Mouse (Mus musculus) liver, embryonic 13.5 days (tissue): ENCODE measurements around the gene Cacna1g. TPM values are rescaled to one million over a fixed set of nuclear protein-coding genes. Genes with fewer than 3 reads are reported as not detected.

Experiments used
- ATAC-seq: fragments of 200-750 bp; cut with Nextera tagmentation; 2 replicates; pipeline ENCODE4 v1.8.0; 2017; ENCODE audit warnings: low read depth, mild to moderate bottlenecking, moderate number of reproducible peaks, moderate library complexity
- DNase-seq: peaks from one replicate; pipeline ENCODE4 v3.0.0; 2022
- H3K27ac ChIP-seq: fragments of 300-500 bp; sonication (generic); 2 replicates; pipeline ENCODE4 v1.5.1; 2015; ENCODE audit warnings: moderate library complexity, mild to moderate bottlenecking, inconsistent platforms
- H3K27me3 ChIP-seq: fragments of 300-500 bp; sonication (generic); 2 replicates; pipeline ENCODE4 v1.6.1; 2015; ENCODE audit warnings: mild to moderate bottlenecking, inconsistent platforms
- H3K36me3 ChIP-seq: fragments of 300-500 bp; sonication (generic); 2 replicates; pipeline ENCODE4 v1.6.1; 2015; ENCODE audit warnings: mild to moderate bottlenecking, inconsistent platforms
- H3K4me1 ChIP-seq: fragments of 300-500 bp; sonication (generic); replicated peaks from 2 replicates; pipeline ENCODE4 v1.6.1; 2015; ENCODE audit warnings: inconsistent platforms
- H3K4me2 ChIP-seq: fragments of 300-500 bp; sonication (generic); 2 replicates; pipeline ENCODE4 v1.6.1; 2015; ENCODE audit warnings: inconsistent platforms, mild to moderate bottlenecking, moderate library complexity
- H3K4me3 ChIP-seq: fragments of 300-500 bp; sonication (generic); replicated peaks from 2 replicates; pipeline ENCODE4 v1.5.1; 2015; ENCODE audit warnings: mild to moderate bottlenecking, inconsistent platforms
- H3K9ac ChIP-seq: fragments of 300-500 bp; sonication (generic); 2 replicates; pipeline ENCODE4 v1.6.1; 2015; ENCODE audit warnings: mild to moderate bottlenecking, inconsistent platforms
- H3K9me3 ChIP-seq: fragments of 300-500 bp; sonication (generic); replicated peaks from 2 replicates; pipeline ENCODE4 v1.6.1; 2016; ENCODE audit warnings: inconsistent platforms
- WGBS: fragments of 180-500 bp; shearing (Covaris S2); methylation state at CpG from one replicate; pipeline ENCODE4 v1.1.7; 2015; ENCODE audit not compliant: insufficient replicate concordance; 5-methylcytosine and 5-hydroxymethylcytosine counted together
- polyA plus RNA-seq: library from polyadenylated mRNA; unstranded; fragments of >200 nt; fragmentation: Nextera tagmentation; extraction: Ambion mirVana; gene quantifications from 2 replicates; pipeline ENCODE4 v1.2.1, GENCODE M21; 2015

Gene Cacna1g
- polyA plus RNA-seq, 1 experiment from 2014 or later: 1.8 TPM

GRCm38 (mm10) chr11:94445300-94445699 is 28.7 kb downstream of the Cacna1g start:
- no peak overlapping the region for H3K4me3 ChIP-seq

DNA sequence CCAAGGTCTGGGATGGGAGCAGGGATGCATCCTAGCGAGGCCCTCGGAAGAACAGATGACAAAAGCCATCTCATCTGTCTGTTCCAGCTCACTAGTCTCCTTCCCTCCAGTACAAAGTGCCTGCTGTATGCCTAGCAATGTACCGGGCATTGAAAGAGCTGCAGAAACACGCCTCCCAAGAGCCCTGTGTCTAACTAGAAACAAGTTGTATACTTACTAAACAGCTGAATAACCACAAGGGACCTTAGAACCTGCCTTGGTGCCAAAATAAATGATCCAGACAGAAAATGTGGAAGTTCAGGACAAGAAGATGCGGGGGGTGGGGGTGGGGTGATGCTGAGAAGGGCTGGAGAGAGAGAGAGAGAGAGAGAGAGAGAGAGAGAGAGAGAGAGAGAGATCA is 29.2 kb downstream of the Cacna1g start:
- peaks cover 4% of the 10 kb centered on the region for H3K4me1 ChIP-seq
- H3K27ac ChIP-seq: no peak overlapping the region
- WGBS: 51% methylated on average over 5 of the region's 5 CpGs
- peaks cover 47% of the 10 kb centered on the region for H3K27me3 ChIP-seq
- no peaks in the 10 kb centered on the region for H3K36me3 ChIP-seq
- DNase-seq (no peak), ATAC-seq (no peak)
- no peak overlapping the region for H3K4me3 ChIP-seq
- no peaks in the 10 kb centered on the region for H3K9me3 ChIP-seq
- no peak overlapping the region for H3K9ac ChIP-seq
- no peak overlapping the region for H3K4me2 ChIP-seq

More at GRCm38 (mm10) chr11:94445300-94445699, 28.7 kb downstream of the Cacna1g start:
- Histone ChIP-seq H3K9me3 (no peaks in the 10 kb centered on the region), H3K27ac (no peak overlapping the region), H3K27me3 (peaks cover 44% of the 10 kb centered on the region), H3K4me1 (peaks cover 5% of the 10 kb centered on the region), H3K4me2 (no peak overlapping the region), H3K9ac (no peak overlapping the region), H3K36me3 (no peaks in the 10 kb centered on the region)
- no peak for ATAC-seq
- no peak for DNase-seq
- 42% methylated on average over 4 of the region's 4 CpGs for WGBS

GRCm38 (mm10) chr11:94441752-94442151 is 32.2 kb downstream of the Cacna1g start:
- DNase-seq (no peak), ATAC-seq (no peak)
- Histone ChIP-seq H3K27ac (no peak overlapping the region), H3K36me3 (no peaks in the 10 kb centered on the region), H3K4me1 (no peaks in the 10 kb centered on the region), H3K9me3 (no peaks in the 10 kb centered on the region), H3K4me2 (no peak overlapping the region), H3K4me3 (no peak overlapping the region), H3K27me3 (peaks cover 63% of the 10 kb centered on the region), H3K9ac (no peak overlapping the region)
- 64% methylated on average over 9 of the region's 9 CpGs for WGBS

DNA sequence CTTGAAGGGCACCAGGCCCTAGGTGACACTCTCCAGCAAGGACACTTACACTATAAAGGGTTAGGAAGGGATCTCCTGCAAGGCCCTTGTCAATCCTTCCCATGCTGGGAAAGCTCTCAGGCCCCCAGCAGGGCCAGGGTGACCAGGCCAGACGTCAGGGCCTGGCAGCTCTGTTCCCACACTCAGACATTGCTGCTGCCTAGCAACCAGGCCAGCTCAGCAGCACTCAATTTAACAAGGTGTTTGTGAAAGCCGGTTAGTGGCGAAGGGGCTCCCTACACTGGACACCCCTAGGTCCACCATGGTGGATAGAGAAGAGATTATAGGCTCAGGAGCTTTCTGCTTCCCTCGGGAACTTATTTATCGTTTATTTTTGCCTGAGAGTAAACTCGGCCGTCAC is 32.9 kb downstream of the Cacna1g start:
- H3K9me3 ChIP-seq: no peaks in the 10 kb centered on the region
- 53% methylated on average over 7 of the region's 7 CpGs for WGBS
- no peaks in the 10 kb centered on the region for H3K36me3 ChIP-seq
- H3K4me2 ChIP-seq: no peak overlapping the region
- H3K27me3 ChIP-seq: peaks cover 60% of the 10 kb centered on the region
- H3K4me3 ChIP-seq: no peak overlapping the region
- DNase-seq (no peak), ATAC-seq (no peak)
- H3K9ac ChIP-seq: no peak overlapping the region
- no peaks in the 10 kb centered on the region for H3K4me1 ChIP-seq
- no peak overlapping the region for H3K27ac ChIP-seq

DNA sequence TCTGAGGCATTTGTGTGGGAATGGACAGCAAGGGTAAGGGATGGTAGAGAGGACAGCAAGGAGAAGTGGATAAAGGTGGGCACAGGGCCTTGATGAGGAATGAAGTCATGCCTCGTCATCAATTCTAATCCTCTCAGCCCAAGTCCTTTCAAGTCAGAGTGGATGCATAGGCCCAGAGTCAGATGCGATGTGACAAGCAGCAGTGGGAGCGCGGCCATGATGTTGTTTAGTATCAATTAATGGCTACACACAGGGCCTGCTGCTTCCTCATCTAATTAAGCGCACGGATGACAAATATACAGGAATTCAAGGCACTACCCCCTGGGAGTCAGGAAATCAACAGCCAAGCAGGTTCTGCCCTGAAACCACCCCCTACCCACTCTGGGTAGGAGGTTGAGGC is 33.6 kb downstream of the Cacna1g start:
- Histone ChIP-seq H3K9me3 (no peaks in the 10 kb centered on the region), H3K4me3 (no peak overlapping the region), H3K36me3 (no peaks in the 10 kb centered on the region), H3K4me1 (no peaks in the 10 kb centered on the region), H3K27ac (no peak overlapping the region), H3K9ac (no peak overlapping the region), H3K4me2 (no peak overlapping the region), H3K27me3 (peaks cover 53% of the 10 kb centered on the region)
- 83% methylated on average over 6 of the region's 6 CpGs for WGBS
- DNase-seq: no peak
- no peak for ATAC-seq

GRCm38 (mm10) chr11:94429011-94429651 is 44.9 kb downstream of the Cacna1g start:
- H3K27ac ChIP-seq: no peak overlapping the region
- H3K9me3 ChIP-seq: no peaks in the 10 kb centered on the region
- peaks cover 12% of the 10 kb centered on the region; the same call in 1 of the 2 replicates for H3K4me1 ChIP-seq
- H3K4me3 ChIP-seq: no peak overlapping the region
- 33% methylated on average over 9 of the region's 9 CpGs for WGBS
- no peak for DNase-seq
- ATAC-seq: no peak
- no peaks in the 10 kb centered on the region for H3K36me3 ChIP-seq
- no peak overlapping the region for H3K4me2 ChIP-seq
- H3K9ac ChIP-seq: no peak overlapping the region
- H3K27me3 ChIP-seq: peaks cover 66% of the 10 kb centered on the region

GRCm38 (mm10) chr11:94428091-94428835 is 45.7 kb downstream of the Cacna1g start:
- no peaks in the 10 kb centered on the region for H3K36me3 ChIP-seq
- H3K27ac ChIP-seq: no peak overlapping the region
- H3K4me2 ChIP-seq: no peak overlapping the region
- no peak overlapping the region for H3K9ac ChIP-seq
- H3K4me1 ChIP-seq: peaks cover 12% of the 10 kb centered on the region; the same call in 1 of the 2 replicates
- 26% methylated on average over 4 of the region's 4 CpGs for WGBS
- H3K27me3 ChIP-seq: peaks cover 66% of the 10 kb centered on the region
- DNase-seq: no peak
- H3K9me3 ChIP-seq: no peaks in the 10 kb centered on the region
- H3K4me3 ChIP-seq: no peak overlapping the region
- ATAC-seq: no peak

- H3K4me1 ChIP-seq: peaks cover 12% of the 10 kb centered on the region; the same call in 1 of the 2 replicates
Measured at GRCm38 (mm10) chr11:94425656-94426055, 48.3 kb downstream of the Cacna1g start.

GRCm38 (mm10) chr11:94425215-94425614 is 48.8 kb downstream of the Cacna1g start:
- WGBS: 28% methylated on average over 5 of the region's 5 CpGs
- Histone ChIP-seq H3K4me3 (no peak overlapping the region), H3K36me3 (no peaks in the 10 kb centered on the region), H3K27me3 (peaks cover 48% of the 10 kb centered on the region), H3K27ac (no peak overlapping the region), H3K9ac (no peak overlapping the region), H3K4me1 (peaks cover 12% of the 10 kb centered on the region; the same call in 1 of the 2 replicates), H3K4me2 (no peak overlapping the region), H3K9me3 (no peaks in the 10 kb centered on the region)
- ATAC-seq (no peak), DNase-seq (no peak)

More at GRCm38 (mm10) chr11:94425656-94426055, 48.3 kb downstream of the Cacna1g start:
- Histone ChIP-seq H3K4me2 (no peak overlapping the region), H3K36me3 (no peaks in the 10 kb centered on the region), H3K27me3 (peaks cover 49% of the 10 kb centered on the region), H3K9ac (no peak overlapping the region), H3K4me3 (no peak overlapping the region), H3K27ac (no peak overlapping the region), H3K9me3 (no peaks in the 10 kb centered on the region)
- DNase-seq: no peak
- WGBS: 43% methylated on average over 14 of the region's 14 CpGs
- no peak for ATAC-seq

DNA sequence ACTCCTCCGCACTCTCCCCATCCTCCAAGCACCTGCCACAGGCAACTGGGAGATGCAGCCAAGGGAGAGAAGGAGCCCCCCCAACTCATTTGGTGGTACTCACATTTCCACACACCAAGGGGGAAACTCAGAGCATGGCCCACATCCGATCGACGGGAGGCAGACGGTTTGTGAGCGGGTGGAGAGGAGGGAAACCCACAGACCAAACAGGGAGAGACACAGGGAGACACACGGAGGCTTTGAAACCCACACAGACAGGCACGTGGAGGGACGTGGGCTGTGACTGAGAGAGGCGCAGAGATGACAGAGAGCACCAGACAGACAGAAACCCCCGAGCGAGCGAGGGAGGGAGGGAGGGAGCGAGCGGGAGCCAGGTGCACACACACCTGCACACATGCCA is 49.6 kb downstream of the Cacna1g start:
- Histone ChIP-seq H3K9ac (no peak overlapping the region), H3K9me3 (no peaks in the 10 kb centered on the region), H3K4me1 (peaks cover 12% of the 10 kb centered on the region; the same call in 1 of the 2 replicates), H3K27me3 (peaks cover 51% of the 10 kb centered on the region), H3K4me3 (no peak overlapping the region), H3K27ac (no peak overlapping the region), H3K4me2 (no peak overlapping the region), H3K36me3 (no peaks in the 10 kb centered on the region)
- WGBS: 38% methylated on average over 15 of the region's 15 CpGs
- ATAC-seq: no peak
- no peak for DNase-seq

DNA sequence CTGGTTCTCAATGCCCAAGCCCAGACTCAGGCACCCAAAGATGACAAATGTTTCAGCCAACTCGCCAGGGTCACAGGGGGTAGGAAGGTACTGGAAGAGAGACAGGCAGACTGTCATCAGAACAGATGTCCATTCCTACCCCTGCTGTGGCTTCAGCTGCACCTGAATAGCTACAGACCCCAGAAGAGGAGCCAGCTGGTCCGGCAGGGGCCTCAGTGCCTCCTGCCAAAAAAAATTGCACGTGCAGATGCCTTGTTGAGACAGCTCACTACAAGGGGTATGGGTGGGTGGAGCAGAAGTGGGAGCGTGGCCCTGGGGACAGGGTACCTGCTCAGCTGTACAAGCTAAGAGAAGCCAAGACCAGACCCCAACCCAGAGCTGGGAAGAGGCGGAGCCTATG is 50.1 kb downstream of the Cacna1g start:
- peaks cover 55% of the 10 kb centered on the region for H3K27me3 ChIP-seq
- WGBS: 41% methylated on average over 5 of the region's 5 CpGs
- H3K9ac ChIP-seq: no peak overlapping the region

More for the DNA sequence above, 50.1 kb downstream of the Cacna1g start:
- H3K27ac ChIP-seq: no peak overlapping the region
- peaks cover 9% of the 10 kb centered on the region; the same call in 1 of the 2 replicates for H3K4me1 ChIP-seq
- ATAC-seq (no peak), DNase-seq (no peak)
- H3K4me2 ChIP-seq: no peak overlapping the region
- no peaks in the 10 kb centered on the region for H3K9me3 ChIP-seq
- no peaks in the 10 kb centered on the region for H3K36me3 ChIP-seq
- no peak overlapping the region for H3K4me3 ChIP-seq
